Comparison of ENCODE assay signal across 9 mouse cellular contexts in genomic region chr6:114882212-114882611, GRCm38 (mm10).
A peak's percentile ranks its signal among the peaks of the same experiment; 100 is the strongest.
DNase-seq lines count a peak whose midpoint lies in the region; ATAC-seq lines count a peak whose summit lies in the region.
"Had no signal": no experiment of that assay in that cellular context is flagged by ENCODE, and none has a peak within 500 bp of the region (broad histone marks: within the 10 kb centered on the region; RNA-seq: fewer than 3 reads in every experiment).

No protein-coding gene starts in this region.

- no peak for ATAC-seq in lung, embryonic 16.5 days (ENCODE audit: low read depth)
- ATAC-seq in limb, embryonic 13.5 days (ENCODE audit: low FRiP score, low read depth) = no peak
- no peak for ATAC-seq in stomach, embryonic 14.5 days (ENCODE audit: insufficient number of reproducible peaks, insufficient read depth, low FRiP score, low read depth)

- peak; percentile 92 for DNase-seq in heart, adult 11 months
- no peak for DNase-seq in heart, adult 9 months (ENCODE audit: low spot score in 2 of 2)
- no peak for DNase-seq in lung, postnatal 25 days (ENCODE audit: low spot score)
- no peak for DNase-seq in thymus, postnatal 10 days (ENCODE audit: low spot score in 2 of 2)
- no peak for DNase-seq in ovary, postnatal 10 days (ENCODE audit: low spot score)
- DNase-seq: cerebellum, adult 9-11 months had no signal

- H3K4me2 ChIP-seq in lung, embryonic 16.5 days (ENCODE audit: low read depth, low read length) = peak overlapping the region; percentile 18; the same call in 1 of the 2 replicates
- H3K4me2 ChIP-seq in limb, embryonic 13.5 days (replicated peaks) = peak overlapping the region; percentile 47
- no peak overlapping the region; the same call in 1 of the 2 replicates for H3K4me2 ChIP-seq in stomach, embryonic 14.5 days (replicated peaks; ENCODE audit: low read depth, low read length)

- WGBS in lung, embryonic 16.5 days = 27% methylated on average over 5 of the region's 5 CpGs
- 56% methylated on average over 5 of the region's 5 CpGs for WGBS in limb, embryonic 13.5 days
- 51% methylated on average over 5 of the region's 5 CpGs for WGBS in stomach, embryonic 14.5 days

- H3K36me3 ChIP-seq in lung, embryonic 16.5 days (ENCODE audit: control insufficient read depth, insufficient read depth, low read length) = peaks cover 8% of the 10 kb centered on the region
- peaks cover 33% of the 10 kb centered on the region for H3K36me3 ChIP-seq in limb, embryonic 13.5 days
- H3K36me3 ChIP-seq in stomach, embryonic 14.5 days (ENCODE audit: control insufficient read depth, insufficient read depth, low read length) = peaks cover 6% of the 10 kb centered on the region; the same call in 1 of the 2 replicates

- no peaks in the 10 kb centered on the region for H3K9me3 ChIP-seq in lung, embryonic 16.5 days (ENCODE audit: control insufficient read depth, low read length)
- H3K9me3 ChIP-seq in limb, embryonic 13.5 days = no peaks in the 10 kb centered on the region
- no peaks in the 10 kb centered on the region for H3K9me3 ChIP-seq in stomach, embryonic 14.5 days (ENCODE audit: control insufficient read depth, low read depth, low read length)

- H3K9ac ChIP-seq in lung, embryonic 16.5 days (ENCODE audit: low read length) = peak overlapping the region; percentile 36
- H3K9ac ChIP-seq in limb, embryonic 13.5 days = peak overlapping the region; percentile 13; the same call in 1 of the 2 replicates
- H3K9ac ChIP-seq in stomach, embryonic 14.5 days (replicated peaks; ENCODE audit: low read depth, low read length) = no peak overlapping the region

- no peak overlapping the region for H3K4me3 ChIP-seq in lung, embryonic 16.5 days (ENCODE audit: low read length)
- H3K4me3 ChIP-seq in limb, embryonic 13.5 days = no peak overlapping the region
- H3K4me3 ChIP-seq in stomach, embryonic 14.5 days (ENCODE audit: low read depth, low read length) = no peak overlapping the region

- H3K27ac ChIP-seq in lung, embryonic 16.5 days (ENCODE audit: low read length) = peak overlapping the region; percentile 96
- peak overlapping the region; percentile 97 for H3K27ac ChIP-seq in limb, embryonic 13.5 days
- H3K27ac ChIP-seq in stomach, embryonic 14.5 days (ENCODE audit: low read length) = peak overlapping the region; percentile 94

- no peaks in the 10 kb centered on the region for H3K27me3 ChIP-seq in lung, embryonic 16.5 days (ENCODE audit: control insufficient read depth, insufficient read depth, low read depth, low read length)
- no peaks in the 10 kb centered on the region for H3K27me3 ChIP-seq in limb, embryonic 13.5 days
- H3K27me3 ChIP-seq in stomach, embryonic 14.5 days (ENCODE audit: control insufficient read depth, insufficient read depth, low read length) = no peaks in the 10 kb centered on the region

- peaks cover 88% of the 10 kb centered on the region for H3K4me1 ChIP-seq in lung, embryonic 16.5 days (replicated peaks; ENCODE audit: control insufficient read depth, insufficient read depth, low read length)
- H3K4me1 ChIP-seq in limb, embryonic 13.5 days = peaks cover 99% of the 10 kb centered on the region
- H3K4me1 ChIP-seq in stomach, embryonic 14.5 days (ENCODE audit: control insufficient read depth, insufficient read depth, low read length) = peaks cover 59% of the 10 kb centered on the region
